Mouse (Mus musculus) right cerebral cortex, postnatal 25 days (tissue): ENCODE data around the gene Lpin2.

Experiments
- DNase-seq: peaks from one replicate; pipeline ENCODE4 v3.0.0; 2022

Lpin2 gene

GRCm38 (mm10) chr17:71235229-71235958 is 53.0 kb downstream of the Lpin2 start:
- DNase-seq: no peak

GRCm38 (mm10) chr17:71238494-71238893 is 56.1 kb downstream of the Lpin2 start:
- DNase-seq: no peak

- no peak for DNase-seq
These were observed 58.5 kb downstream of the Lpin2 start for GRCm38 (mm10) chr17:71240811-71241210.

GRCm38 (mm10) chr17:71242666-71243065 is 60.3 kb downstream of the Lpin2 start:
- DNase-seq: no peak

GRCm38 (mm10) chr17:71245133-71245532 is 62.8 kb downstream of the Lpin2 start:
- DNase-seq: no peak

- no peak for DNase-seq
These were observed 63.7 kb downstream of the Lpin2 start for GRCm38 (mm10) chr17:71246022-71246421.

- DNase-seq: no peak
These were observed 66.6 kb downstream of the Lpin2 start for GRCm38 (mm10) chr17:71248963-71249362.

GRCm38 (mm10) chr17:71250046-71250445 is 67.7 kb downstream of the Lpin2 start:
- no peak for DNase-seq

GRCm38 (mm10) chr17:71250819-71251600 is 68.7 kb downstream of the Lpin2 start:
- DNase-seq: peak; percentile 39

- DNase-seq: no peak
These were observed 69.2 kb downstream of the Lpin2 start for GRCm38 (mm10) chr17:71251601-71252001.

- no peak for DNase-seq
These were observed 69.7 kb downstream of the Lpin2 start for GRCm38 (mm10) chr17:71252101-71252500.

GRCm38 (mm10) chr17:71253391-71253790 is 71.0 kb downstream of the Lpin2 start:
- DNase-seq: no peak

- DNase-seq: no peak
These were observed 71.7 kb downstream of the Lpin2 start for GRCm38 (mm10) chr17:71254106-71254505.

- no peak for DNase-seq
These were observed 72.4 kb downstream of the Lpin2 start for GRCm38 (mm10) chr17:71254736-71255135.

GRCm38 (mm10) chr17:71256068-71256615 is 73.8 kb downstream of the Lpin2 start:
- DNase-seq: no peak

- DNase-seq: no peak
These were observed 74.6 kb downstream of the Lpin2 start for GRCm38 (mm10) chr17:71256806-71257536.

- DNase-seq: no peak
These were observed 77.4 kb downstream of the Lpin2 start for GRCm38 (mm10) chr17:71259727-71260126.

- DNase-seq: no peak
These were observed 78.3 kb downstream of the Lpin2 start for GRCm38 (mm10) chr17:71260658-71261057.

- DNase-seq: no peak
These were observed 80.8 kb downstream of the Lpin2 start for GRCm38 (mm10) chr17:71263136-71263535.

- DNase-seq: no peak
These were observed 82.4 kb downstream of the Lpin2 start for GRCm38 (mm10) chr17:71264739-71265138.

GRCm38 (mm10) chr17:71265336-71266051 is 83.1 kb downstream of the Lpin2 start:
- no peak for DNase-seq

- no peak for DNase-seq
These were observed 85.0 kb downstream of the Lpin2 start for GRCm38 (mm10) chr17:71267374-71267773.

GRCm38 (mm10) chr17:71268152-71268551 is 85.8 kb downstream of the Lpin2 start:
- DNase-seq: no peak
